Mouse (Mus musculus): ENCODE measurements around the gene Wdr74. TPM values are rescaled to one million over a fixed set of nuclear protein-coding genes. Genes with fewer than 3 reads are reported as not detected.
A peak's percentile ranks its signal among the peaks of the same experiment; 100 is the strongest.
"Not testable (repeated sequence)": the region's sequence is repeated elsewhere in the genome, so short reads cannot be mapped to it uniquely, and the experiment has no call there.

The Wdr74 gene
- total RNA-seq, 2 experiments from 2014 or later = 47.3 to 47.4 TPM

- intact Hi-C loops (cut with DNase I) = no loop called here
- no peak for DNase-seq (ENCODE audit: extremely low spot score in 1 of 2, low spot score in 2 of 2)
Observed at GRCm38 (mm10) chr19:8714653-8715481, 20.8 kb upstream of the Wdr74 start.

DNA sequence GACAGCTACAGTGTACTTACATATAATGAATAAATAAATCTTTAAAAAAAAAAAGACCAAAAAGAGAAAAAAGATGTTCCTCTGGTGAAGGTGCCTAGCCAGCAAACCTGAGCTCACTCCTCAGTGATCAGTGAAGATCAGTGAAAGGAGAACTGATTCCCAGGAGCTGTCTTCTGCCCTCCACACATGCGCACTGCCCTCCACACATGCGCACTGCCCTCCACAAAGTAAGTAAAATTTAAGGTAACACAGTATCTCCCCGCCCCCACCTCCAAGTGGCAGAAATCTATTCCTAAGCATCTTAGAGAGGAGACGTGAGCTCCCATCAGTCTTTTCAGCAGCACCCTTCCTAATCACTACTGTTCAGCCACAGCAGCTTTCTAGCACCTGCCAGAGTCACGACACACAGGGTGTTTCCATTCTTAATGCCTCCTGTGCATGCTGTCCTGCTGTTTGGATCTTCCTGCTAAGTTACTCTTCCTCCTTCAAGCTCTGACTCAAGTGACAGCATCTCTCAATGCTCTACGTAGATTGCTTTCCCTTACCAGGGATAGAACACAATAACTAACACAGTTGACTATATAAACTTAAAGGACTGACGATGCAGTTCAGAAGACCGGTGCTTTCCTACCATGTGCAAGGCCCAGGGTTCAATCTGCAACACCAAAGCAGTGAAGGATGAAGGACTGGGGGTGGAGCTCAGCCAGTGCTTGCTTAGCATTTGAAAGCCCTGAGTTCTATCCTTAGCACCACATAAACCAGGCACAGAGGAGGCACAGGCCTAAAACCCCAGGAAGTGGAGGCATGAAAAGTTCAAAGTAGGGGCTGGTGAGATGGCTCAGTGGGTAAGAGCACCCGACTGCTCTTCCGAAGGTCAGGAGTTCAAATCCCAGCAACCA lies 19.5 kb upstream of the Wdr74 start:
- no peak for DNase-seq (ENCODE audit: extremely low spot score in 1 of 2, low spot score in 2 of 2)
- intact Hi-C loops (cut with DNase I) = no loop called here

GRCm38 (mm10) chr19:8716767-8717475 lies 18.7 kb upstream of the Wdr74 start:
- intact Hi-C loops (cut with DNase I) = no loop called here
- no peak for DNase-seq (ENCODE audit: extremely low spot score in 1 of 2, low spot score in 2 of 2)

DNA sequence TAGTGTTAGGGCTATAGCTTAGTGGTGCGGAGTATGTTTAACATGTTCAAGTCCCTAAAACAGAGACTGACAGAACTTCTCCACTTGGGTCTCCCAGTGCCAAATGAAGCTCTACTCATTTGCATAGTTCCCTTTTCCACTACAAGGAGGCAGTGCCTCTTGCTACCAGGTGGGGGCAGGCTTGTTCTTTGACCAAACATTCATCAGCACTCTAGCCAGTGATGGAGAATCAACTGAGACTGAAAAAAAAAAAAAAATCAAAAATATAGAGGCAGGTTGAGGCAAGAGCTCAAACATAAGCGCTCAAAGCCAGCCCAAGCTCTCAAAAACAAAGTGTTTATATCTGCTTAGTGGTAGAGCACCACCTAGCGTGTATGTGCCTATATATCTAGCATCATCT lies 17.3 kb upstream of the Wdr74 start:
- DNase-seq (ENCODE audit: extremely low spot score in 1 of 2, low spot score in 2 of 2) = peak in 1 of 2 experiments; percentile 54
- intact Hi-C loops (cut with DNase I) = no loop called here

DNA sequence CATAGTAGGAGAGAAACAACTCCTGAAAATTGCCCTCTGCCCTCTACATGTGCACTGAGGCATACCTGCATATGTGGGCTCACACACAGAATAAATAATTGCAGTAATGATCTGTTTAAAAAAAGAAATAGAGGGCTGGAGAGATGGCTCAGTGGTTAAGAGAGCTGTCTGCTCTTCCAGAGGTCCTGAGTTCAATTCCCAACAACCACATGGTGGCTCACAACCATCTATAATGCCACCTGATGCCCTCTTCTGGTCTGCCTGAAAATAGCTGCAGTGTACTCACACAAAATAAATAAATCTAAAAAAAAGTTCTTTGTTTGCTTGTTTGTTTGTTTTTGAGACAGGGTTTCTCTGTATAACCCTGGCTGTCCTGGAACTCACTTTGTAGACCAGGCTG lies 16.6 kb upstream of the Wdr74 start:
- intact Hi-C loops (cut with DNase I); DNase-seq (ENCODE audit: extremely low spot score in 1 of 2, low spot score in 2 of 2): not testable (repeated sequence)

DNA sequence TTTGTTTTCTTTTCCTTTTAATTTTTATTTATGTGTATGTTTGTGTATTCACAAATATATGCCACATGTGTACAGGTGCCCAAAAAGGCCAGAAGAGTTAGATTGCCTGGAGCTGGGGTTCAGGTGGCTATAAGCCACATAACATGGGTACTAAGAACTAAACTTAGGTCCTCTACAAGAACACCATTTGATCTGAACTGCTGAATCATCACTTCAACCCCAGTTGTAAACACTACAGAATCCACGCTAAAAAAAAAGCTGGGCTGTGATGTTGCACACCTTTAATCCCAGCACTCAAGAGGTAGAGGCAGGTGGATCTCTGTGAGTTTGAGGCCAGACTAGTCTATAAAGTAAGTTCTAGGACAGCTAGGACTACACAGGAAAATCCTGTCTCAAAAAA lies 14.2 kb upstream of the Wdr74 start:
- intact Hi-C loops (cut with DNase I) = no loop called here
- DNase-seq (ENCODE audit: extremely low spot score in 1 of 2, low spot score in 2 of 2) = no peak

DNA sequence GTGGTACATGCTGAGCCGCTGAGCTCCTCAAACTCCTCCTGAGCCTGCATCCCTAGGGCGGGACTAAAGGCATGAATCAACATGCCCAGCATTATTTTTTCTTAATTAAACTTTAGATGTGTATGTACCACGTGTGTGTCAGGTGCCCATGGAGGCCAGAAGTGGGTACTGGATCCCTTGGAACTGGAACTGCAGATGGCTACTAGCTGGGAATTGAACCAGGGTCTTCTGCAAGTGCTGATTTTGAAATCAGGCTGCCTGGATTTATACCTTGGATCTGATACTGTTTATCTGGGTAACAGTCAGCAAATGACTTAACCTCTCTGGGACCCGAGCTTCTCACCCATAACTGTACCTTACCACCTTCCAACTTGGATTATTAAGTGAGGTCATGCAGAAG lies 13.6 kb upstream of the Wdr74 start:
- no peak for DNase-seq (ENCODE audit: extremely low spot score in 1 of 2, low spot score in 2 of 2)
- intact Hi-C loops (cut with DNase I) = no loop called here

- intact Hi-C loops (cut with DNase I) = no loop called here
- DNase-seq (ENCODE audit: extremely low spot score in 1 of 2, low spot score in 2 of 2) = no peak
Observed at GRCm38 (mm10) chr19:8722559-8722906, 13.1 kb upstream of the Wdr74 start.

DNA sequence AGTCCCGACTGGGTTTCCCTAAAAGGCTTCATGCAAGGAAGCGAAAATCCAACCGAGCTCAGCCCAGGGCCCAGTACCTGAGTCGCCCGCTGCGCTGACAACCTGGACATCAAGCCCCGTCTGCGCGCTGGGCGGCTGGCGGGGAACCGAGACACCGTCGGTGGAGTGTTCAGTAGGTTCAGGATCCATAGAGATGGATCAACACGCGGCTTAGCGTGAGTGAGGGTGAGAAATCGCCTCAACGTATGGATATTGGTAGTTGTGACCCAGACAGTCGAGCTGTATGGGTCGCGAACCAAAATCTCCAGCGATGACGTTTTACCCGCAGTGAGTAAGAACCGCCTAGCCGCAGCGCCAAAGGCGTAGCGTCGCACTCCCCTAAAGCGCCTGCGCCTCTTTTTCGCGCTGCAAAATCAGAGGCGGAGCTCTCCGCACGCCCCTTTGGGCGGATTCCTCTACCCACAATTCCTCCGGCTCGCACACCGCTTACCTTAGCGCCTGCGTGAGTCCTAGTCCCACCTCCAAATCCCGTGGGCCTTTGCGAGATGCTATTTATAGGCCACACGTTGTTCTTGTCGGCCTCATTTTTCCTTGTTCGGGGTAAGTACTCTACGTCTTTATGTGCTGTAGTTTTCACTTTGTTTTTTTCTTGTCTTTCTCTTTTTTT lies 12.6 kb upstream of the Wdr74 start, which contains the start of gene Slc3a2:
Gene Slc3a2 (minus strand): TSS at position 463 of the 667 bp plus-strand sequence.
- DNase-seq (ENCODE audit: extremely low spot score in 1 of 2, low spot score in 2 of 2) = peak; percentile 95 to 97
- intact Hi-C loops (cut with DNase I) = no loop called here

GRCm38 (mm10) chr19:8723574-8724346 lies 11.9 kb upstream of the Wdr74 start:
- intact Hi-C loops (cut with DNase I) = no loop called here
- DNase-seq (ENCODE audit: extremely low spot score in 1 of 2, low spot score in 2 of 2) = no peak

- no peak for DNase-seq (ENCODE audit: extremely low spot score in 1 of 2, low spot score in 2 of 2)
- intact Hi-C loops (cut with DNase I) = no loop called here
Observed at GRCm38 (mm10) chr19:8724392-8724791, 11.2 kb upstream of the Wdr74 start.

GRCm38 (mm10) chr19:8725081-8725613 lies 10.5 kb upstream of the Wdr74 start:
- intact Hi-C loops (cut with DNase I) = no loop called here
- DNase-seq (ENCODE audit: extremely low spot score in 1 of 2, low spot score in 2 of 2) = no peak

DNA sequence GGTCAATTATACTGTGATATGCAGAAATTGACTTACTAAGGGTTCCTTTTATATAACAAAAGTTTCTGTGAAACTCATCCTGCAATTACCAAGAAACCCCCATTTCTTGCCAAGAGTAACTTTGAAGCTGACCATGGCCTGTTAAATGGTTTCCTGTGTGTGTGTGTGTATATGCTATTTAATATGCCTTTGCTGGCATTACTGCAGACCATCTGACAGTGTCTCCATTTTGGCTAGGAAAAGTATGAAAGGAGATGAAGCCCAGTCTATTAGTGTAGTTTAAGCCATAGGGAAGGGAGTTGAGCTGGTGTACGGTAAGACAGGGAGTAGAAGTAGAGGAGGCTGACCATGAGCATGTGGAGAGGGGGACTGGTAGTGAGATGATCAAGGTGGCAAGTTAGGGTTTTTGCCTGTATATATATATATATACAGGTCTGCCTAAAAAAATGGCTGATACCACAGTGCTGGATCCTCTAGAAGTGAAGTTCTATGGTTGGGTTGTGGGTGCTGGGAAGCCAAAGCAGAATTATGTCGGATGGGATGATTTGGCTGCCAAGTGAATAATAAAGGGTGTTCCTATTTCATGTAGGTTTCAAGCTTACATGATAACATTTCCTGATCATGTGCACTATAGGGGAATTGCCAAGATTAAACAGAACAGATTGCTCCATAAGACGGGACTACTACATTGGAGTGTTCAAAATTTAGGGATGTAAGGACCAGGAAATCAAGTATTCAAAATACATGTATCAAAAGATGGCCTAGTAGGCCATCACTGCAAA lies 8.8 kb upstream of the Wdr74 start:
- intact Hi-C loops (cut with DNase I) = no loop called here
- DNase-seq (ENCODE audit: extremely low spot score in 1 of 2, low spot score in 2 of 2) = no peak

DNA sequence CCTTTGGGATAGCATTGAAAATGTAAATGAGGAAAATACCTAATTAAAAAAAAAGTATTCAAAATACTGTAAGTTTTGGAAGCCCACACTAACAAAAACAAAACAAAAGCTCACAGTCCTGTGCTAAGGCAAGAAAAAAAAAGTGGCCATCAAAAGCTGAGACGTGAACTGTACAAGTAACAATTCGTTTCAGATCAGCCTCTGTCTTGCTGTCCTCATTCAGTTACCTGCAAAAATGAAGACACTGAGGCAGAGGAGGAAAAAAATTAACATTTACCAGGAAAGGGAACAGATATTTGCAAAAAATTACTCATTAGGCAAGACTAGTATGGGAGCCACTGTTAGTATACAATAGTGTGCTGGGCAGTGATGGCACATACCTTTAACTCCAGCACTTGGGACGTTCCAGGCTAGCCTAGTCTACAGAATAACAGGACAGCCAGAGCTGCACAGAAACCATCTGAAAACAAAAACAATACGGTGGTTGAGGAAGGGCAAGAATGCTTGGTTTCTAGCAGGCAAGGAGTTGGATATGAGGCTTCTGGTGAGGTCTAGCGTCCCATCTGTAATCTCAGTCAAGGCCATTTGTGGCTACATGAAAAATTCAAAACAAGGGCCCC lies 8.0 kb upstream of the Wdr74 start:
- no peak for DNase-seq (ENCODE audit: extremely low spot score in 1 of 2, low spot score in 2 of 2)
- intact Hi-C loops (cut with DNase I) = no loop called here

- intact Hi-C loops (cut with DNase I); DNase-seq (ENCODE audit: extremely low spot score in 1 of 2, low spot score in 2 of 2): not testable (repeated sequence)
Observed at GRCm38 (mm10) chr19:8728335-8729099, 7.1 kb upstream of the Wdr74 start.

GRCm38 (mm10) chr19:8734334-8734733 lies 1.3 kb upstream of the Wdr74 start:
- intact Hi-C loops (cut with DNase I) = no loop called here
- no peak for DNase-seq (ENCODE audit: extremely low spot score in 1 of 2, low spot score in 2 of 2)

Data from left cerebral cortex, postnatal 10 days (tissue).